Mouse (Mus musculus) heart, embryonic 16.5 days (tissue): ENCODE measurements around the gene Rgp1. TPM values are rescaled to one million over a fixed set of nuclear protein-coding genes. Genes with fewer than 3 reads are reported as not detected.

Source experiments
- ATAC-seq: fragments of 200-750 bp; cut with Nextera tagmentation; replicated peaks from 2 replicates; pipeline ENCODE4 v1.8.0; 2017; ENCODE audit warnings: moderate number of reproducible peaks; ENCODE audit not compliant: insufficient read depth, low FRiP score; ENCODE audit errors: extremely low read depth
- H3K27ac ChIP-seq: fragments of 300-500 bp; sonication (generic); 2 replicates; pipeline ENCODE4 v1.5.1; 2014; ENCODE audit warnings: mild to moderate bottlenecking, low read length, control low read depth, moderate library complexity
- H3K27me3 ChIP-seq: fragments of 300-500 bp; sonication (generic); 2 replicates; pipeline ENCODE4 v1.6.1; 2014; ENCODE audit warnings: low read length, mixed read lengths; ENCODE audit not compliant: control insufficient read depth, insufficient read depth
- H3K36me3 ChIP-seq: fragments of 300-500 bp; sonication (generic); 2 replicates; pipeline ENCODE4 v1.6.1; 2014; ENCODE audit not compliant: control insufficient read depth, insufficient read depth
- H3K4me1 ChIP-seq: fragments of 300-500 bp; sonication (generic); 2 replicates; pipeline ENCODE4 v1.6.1; 2014; ENCODE audit warnings: low read length, mixed read lengths; ENCODE audit not compliant: control insufficient read depth, insufficient read depth
- H3K4me2 ChIP-seq: fragments of 300-500 bp; sonication (generic); 2 replicates; pipeline ENCODE4 v1.6.1; 2014; ENCODE audit warnings: low read depth, mild to moderate bottlenecking, control low read depth, low read length
- H3K4me3 ChIP-seq: fragments of 300-500 bp; sonication (generic); 2 replicates; pipeline ENCODE4 v1.5.1; 2014; ENCODE audit warnings: mild to moderate bottlenecking, control low read depth, low read length
- H3K9ac ChIP-seq: fragments of 300-500 bp; sonication (generic); 2 replicates; pipeline ENCODE4 v1.6.1; 2014; ENCODE audit warnings: low read length, control low read depth
- H3K9me3 ChIP-seq: fragments of 300-500 bp; sonication (generic); replicated peaks from 2 replicates; pipeline ENCODE4 v1.6.1; 2016; ENCODE audit warnings: low read length; ENCODE audit not compliant: control insufficient read depth
- WGBS: fragments of 180-500 bp; shearing (Covaris S2); extraction: QIAGEN DNeasy Blood & Tissue Kit; methylation state at CpG from one replicate; pipeline ENCODE4 v1.1.7; 2014; 5-methylcytosine and 5-hydroxymethylcytosine counted together
- polyA plus RNA-seq: library from polyadenylated mRNA; unstranded; fragments of >200 nt; fragmentation: Nextera tagmentation; extraction: Ambion mirVana; gene quantifications from 2 replicates; pipeline ENCODE4 v1.2.1, GENCODE M21; 2015

Rgp1 gene
- polyA plus RNA-seq, 1 experiment from 2014 or later: 21.7 TPM

GRCm38 (mm10) chr4:43560243-43560611 lies 18.3 kb upstream of the Rgp1 start:
- WGBS: 1% methylated on average over 6 of the region's 6 CpGs

GRCm38 (mm10) chr4:43560976-43561375 lies 17.5 kb upstream of the Rgp1 start:
- Histone ChIP-seq H3K4me3 (peak overlapping the region; percentile 98), H3K9me3 (no peaks in the 10 kb centered on the region), H3K27ac (peak overlapping the region; percentile 100), H3K4me1 (peaks cover 51% of the 10 kb centered on the region), H3K27me3 (no peaks in the 10 kb centered on the region), H3K4me2 (peak overlapping the region; percentile 93), H3K9ac (peak overlapping the region; percentile 100), H3K36me3 (peaks cover 23% of the 10 kb centered on the region)
- no peak for ATAC-seq
- WGBS: 5% methylated on average over 2 of the region's 2 CpGs

More at GRCm38 (mm10) chr4:43560243-43560611, 18.3 kb upstream of the Rgp1 start:
- H3K4me1 ChIP-seq: peaks cover 51% of the 10 kb centered on the region
- H3K36me3 ChIP-seq: peaks cover 23% of the 10 kb centered on the region
- H3K9me3 ChIP-seq: no peaks in the 10 kb centered on the region
- H3K4me2 ChIP-seq: peak overlapping the region; percentile 93
- H3K27me3 ChIP-seq: no peaks in the 10 kb centered on the region
- H3K27ac ChIP-seq: peak overlapping the region; percentile 100
- ATAC-seq: no peak
- H3K4me3 ChIP-seq: peak overlapping the region; percentile 98
- H3K9ac ChIP-seq: peak overlapping the region; percentile 100

GRCm38 (mm10) chr4:43561436-43561996 lies 17.0 kb upstream of the Rgp1 start:
- ATAC-seq: no peak; the same call in 1 of the 2 replicates
- Histone ChIP-seq H3K4me2 (peak overlapping the region; percentile 93), H3K4me3 (peak overlapping the region; percentile 98), H3K36me3 (peaks cover 22% of the 10 kb centered on the region), H3K27me3 (no peaks in the 10 kb centered on the region), H3K4me1 (peaks cover 51% of the 10 kb centered on the region), H3K9ac (peak overlapping the region; percentile 100), H3K9me3 (no peaks in the 10 kb centered on the region), H3K27ac (peak overlapping the region; percentile 100)
- 2% methylated on average over 16 of the region's 16 CpGs for WGBS

- H3K9ac ChIP-seq: peak within 1 kb of the TSS; percentile 100
- no peaks in the 10 kb centered on the region for H3K9me3 ChIP-seq
- H3K4me2 ChIP-seq: peak within 1 kb of the TSS; percentile 93
- peak; percentile 88 for ATAC-seq
- peaks cover 27% of the 10 kb centered on the region for H3K36me3 ChIP-seq
- H3K4me1 ChIP-seq: peaks cover 50% of the 10 kb centered on the region
- no peaks in the 10 kb centered on the region for H3K27me3 ChIP-seq
- H3K27ac ChIP-seq: peak within 1 kb of the TSS; percentile 100
- under 1% methylated on average over 62 of the region's 62 CpGs for WGBS
- H3K4me3 ChIP-seq: peak within 1 kb of the TSS; percentile 98
These were observed 16.3 kb upstream of the Rgp1 start, which contains the start of the genes Creb3 and Tln1 for GRCm38 (mm10) chr4:43561997-43562768. Gene Creb3, plus strand, starts transcription at chr4:43562332. Gene Tln1, minus strand, starts transcription at chr4:43562691.

- no peaks in the 10 kb centered on the region for H3K9me3 ChIP-seq
- peak; percentile 0; the same call in 1 of the 2 replicates for ATAC-seq
- H3K36me3 ChIP-seq: peaks cover 34% of the 10 kb centered on the region
- peaks cover 42% of the 10 kb centered on the region for H3K4me1 ChIP-seq
- H3K27ac ChIP-seq: peak overlapping the region; percentile 100
- peak overlapping the region; percentile 98 for H3K4me3 ChIP-seq
- WGBS: 2% methylated on average over 22 of the region's 22 CpGs
- no peaks in the 10 kb centered on the region for H3K27me3 ChIP-seq
- H3K9ac ChIP-seq: peak overlapping the region; percentile 100
- H3K4me2 ChIP-seq: peak overlapping the region; percentile 93
These were observed 15.5 kb upstream of the Rgp1 start for GRCm38 (mm10) chr4:43562769-43563600.

- H3K4me1 ChIP-seq: peaks cover 36% of the 10 kb centered on the region
- ATAC-seq: no peak
- H3K9ac ChIP-seq: peak overlapping the region; percentile 100
- peak overlapping the region; percentile 100 for H3K27ac ChIP-seq
- peak overlapping the region; percentile 93 for H3K4me2 ChIP-seq
- H3K27me3 ChIP-seq: no peaks in the 10 kb centered on the region
- H3K36me3 ChIP-seq: peaks cover 40% of the 10 kb centered on the region
- no peaks in the 10 kb centered on the region for H3K9me3 ChIP-seq
- WGBS: 51% methylated on average over 4 of the region's 4 CpGs
- H3K4me3 ChIP-seq: peak overlapping the region; percentile 98
These were observed 15.0 kb upstream of the Rgp1 start for GRCm38 (mm10) chr4:43563601-43563875.

GRCm38 (mm10) chr4:43564231-43564630 lies 14.3 kb upstream of the Rgp1 start:
- Histone ChIP-seq H3K36me3 (peaks cover 47% of the 10 kb centered on the region), H3K9me3 (no peaks in the 10 kb centered on the region), H3K4me3 (no peak overlapping the region), H3K4me1 (peaks cover 29% of the 10 kb centered on the region), H3K9ac (0 out of 2 replicates have a peak overlapping the region, but pooled peaks have one; percentile 26), H3K27ac (no peak overlapping the region), H3K4me2 (no peak overlapping the region), H3K27me3 (no peaks in the 10 kb centered on the region)
- 22% methylated on average over 2 of the region's 2 CpGs for WGBS
- no peak for ATAC-seq

GRCm38 (mm10) chr4:43567140-43567539 lies 11.4 kb upstream of the Rgp1 start:
- no peaks in the 10 kb centered on the region for H3K9me3 ChIP-seq
- no peak overlapping the region for H3K4me3 ChIP-seq
- H3K27ac ChIP-seq: no peak overlapping the region
- H3K27me3 ChIP-seq: no peaks in the 10 kb centered on the region
- peaks cover 13% of the 10 kb centered on the region for H3K4me1 ChIP-seq
- no peak for ATAC-seq
- no peak overlapping the region for H3K9ac ChIP-seq
- 92% methylated on average over 9 of the region's 9 CpGs for WGBS
- no peak overlapping the region for H3K4me2 ChIP-seq
- peaks cover 60% of the 10 kb centered on the region for H3K36me3 ChIP-seq
